Mouse (Mus musculus) liver, adult 2 months (tissue): ENCODE results near the gene AU021092.

Source experiments
- CTCF ChIP-seq: fragments of 200-500 bp; IDR thresholded peaks from 2 replicates; pipeline ENCODE4 v1.5.1; 2011; ENCODE audit warnings: low read depth, low read length, control low read depth
- POLR2A ChIP-seq: fragments of 200-500 bp; IDR thresholded peaks from 2 replicates; pipeline ENCODE4 v1.6.1; 2011; ENCODE audit warnings: low read length, control low read depth; ENCODE audit not compliant: insufficient read depth; ENCODE audit errors: extremely low read depth

DNA sequence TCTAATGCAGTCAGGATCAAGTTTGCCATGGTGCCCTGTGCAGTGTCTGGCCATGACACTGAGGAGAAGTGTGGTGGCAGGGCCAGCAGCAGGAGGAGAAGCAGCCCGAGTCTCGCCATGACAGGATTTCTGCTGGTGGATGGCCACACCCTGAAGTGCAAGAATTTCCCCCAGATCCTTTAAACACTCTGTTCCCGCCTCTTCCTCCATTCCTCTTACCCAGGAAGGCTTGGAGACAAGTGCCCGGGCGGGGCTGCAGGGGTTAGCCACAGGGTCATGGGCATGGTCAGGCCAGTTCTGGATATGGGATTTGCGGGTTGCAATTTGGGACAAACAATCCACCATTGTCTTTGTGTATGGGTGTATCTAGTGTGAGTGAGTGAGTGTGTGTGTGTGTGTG lies at the start of gene AU021092:
- TF ChIP-seq CTCF (no peak), POLR2A (no peak)
